Mouse (Mus musculus) mouse embryonic stem cell (cell line): ENCODE data around the gene Iqcf1.

ENCODE experiments used
- in situ Hi-C, 2 experiments: fragments of 300-500 bp; cut with MboI; formaldehyde crosslinking; loops; 1 replicate in 1 of 2; 3 replicates in 1 of 2; pipeline ENCODE4 v1.14.3; 2019 to 2020; ENCODE audit warnings: low sequenced_read_pairs in 2 of 2, low pct_unique_long_range_greater_than_20kb in 1 of 2, mixed read lengths in 1 of 2; ENCODE audit not compliant: unreplicated experiment in 1 of 2

Gene Iqcf1

GRCm38 (mm10) chr9:106534975-106535374 is 35.2 kb downstream of the Iqcf1 start:
- in situ Hi-C loops = no loop called here
